8 mouse cellular contexts compared by ENCODE assay signal in genomic region chr5:139033406-139034317, GRCm38 (mm10). TPM values are rescaled to one million over a fixed set of nuclear protein-coding genes. Genes with fewer than 3 reads are reported as not detected.
DNase-seq lines count a peak whose midpoint lies in the region; TF ChIP-seq lines count a peak whose summit lies in the region.

No protein-coding gene starts in this region.

- WGBS in kidney, adult 2 months: 40% methylated on average over 14 of the region's 14 CpGs

- no peak for TF ChIP-seq POLR2A in kidney, adult 2 months (IDR thresholded peaks at IDR 0.05; ENCODE audit: low read depth, low read length)

- peak; percentile 80 to 83 for DNase-seq in adrenal gland, adult (ENCODE audit: inconsistent age in 2 of 2, low spot score in 1 of 2)
- DNase-seq in adrenal gland, postnatal 4 days (ENCODE audit: low spot score in 2 of 2): no peak
- peak; percentile 50 for DNase-seq in cerebellum, adult 9-11 months
- DNase-seq in gastrocnemius, postnatal 10 days: peak; percentile 26
- peak; percentile 56 for DNase-seq in kidney, adult 2 months
- peak; percentile 70 for DNase-seq in lung, postnatal 36 days
- no peak for DNase-seq in layer of hippocampus, adult 9-11 months
- DNase-seq in frontal cortex, postnatal 36 days (ENCODE audit: low spot score in 2 of 2): no peak

- no peak overlapping the region for H3K27ac ChIP-seq in kidney, adult 2 months (ENCODE audit: insufficient read depth, low read depth, low read length)

- no peaks in the 10 kb centered on the region for H3K4me1 ChIP-seq in kidney, adult 2 months (ENCODE audit: control insufficient read depth, insufficient read depth, low read length)

- no peaks in the 10 kb centered on the region for H3K36me3 ChIP-seq in kidney, adult 2 months (ENCODE audit: control insufficient read depth, insufficient read depth, low read length)

- H3K27me3 ChIP-seq in kidney, adult 2 months (replicated peaks; ENCODE audit: control insufficient read depth, insufficient read depth, low read length): no peaks in the 10 kb centered on the region

- no peak overlapping the region for H3K4me3 ChIP-seq in kidney, adult 2 months (ENCODE audit: insufficient read depth, low read depth, low read length)

- TF ChIP-seq CTCF in kidney, adult 2 months (conservative IDR thresholded peaks at IDR 0.05; ENCODE audit: insufficient read depth, insufficient read length, low read depth, low read length): no peak

RNA-seq across cellular contexts. Expression of gene Pdgfa, which starts 36.5 kb away (rescaled TPM):
- 10 to 100 TPM; 30.4 to 33.9 TPM for total RNA-seq in adrenal gland, postnatal 4 days (2021)
- total RNA-seq in gastrocnemius, postnatal 10 days (2021): 10 to 100 TPM; 20.1 to 33.5 TPM
- 12.0 and 14.1 TPM in 2 replicates for polyA plus RNA-seq in kidney, adult 2 months (2012; rRNA removed)

Comparison
In these comparisons a context has a peak if more than half of its experiments do, and no peak if none do; other contexts are left out.
1. DNase-seq: peak in adrenal gland, adult (2 of 2), cerebellum, adult 9-11 months (single experiment), gastrocnemius, postnatal 10 days (single experiment), kidney, adult 2 months (single experiment) and lung, postnatal 36 days (single experiment); none in adrenal gland, postnatal 4 days (0 of 2), layer of hippocampus, adult 9-11 months (single experiment) and frontal cortex, postnatal 36 days (0 of 2).